Mouse (Mus musculus) left cerebral cortex, adult 9 months (tissue): ENCODE measurements around the gene Camk2n1.

Experiments
- DNase-seq, 2 experiments: peaks; one replicate each; pipeline ENCODE4 v3.0.0; 2022; ENCODE audit warnings: low spot score in 2 of 2

Gene Camk2n1

DNA sequence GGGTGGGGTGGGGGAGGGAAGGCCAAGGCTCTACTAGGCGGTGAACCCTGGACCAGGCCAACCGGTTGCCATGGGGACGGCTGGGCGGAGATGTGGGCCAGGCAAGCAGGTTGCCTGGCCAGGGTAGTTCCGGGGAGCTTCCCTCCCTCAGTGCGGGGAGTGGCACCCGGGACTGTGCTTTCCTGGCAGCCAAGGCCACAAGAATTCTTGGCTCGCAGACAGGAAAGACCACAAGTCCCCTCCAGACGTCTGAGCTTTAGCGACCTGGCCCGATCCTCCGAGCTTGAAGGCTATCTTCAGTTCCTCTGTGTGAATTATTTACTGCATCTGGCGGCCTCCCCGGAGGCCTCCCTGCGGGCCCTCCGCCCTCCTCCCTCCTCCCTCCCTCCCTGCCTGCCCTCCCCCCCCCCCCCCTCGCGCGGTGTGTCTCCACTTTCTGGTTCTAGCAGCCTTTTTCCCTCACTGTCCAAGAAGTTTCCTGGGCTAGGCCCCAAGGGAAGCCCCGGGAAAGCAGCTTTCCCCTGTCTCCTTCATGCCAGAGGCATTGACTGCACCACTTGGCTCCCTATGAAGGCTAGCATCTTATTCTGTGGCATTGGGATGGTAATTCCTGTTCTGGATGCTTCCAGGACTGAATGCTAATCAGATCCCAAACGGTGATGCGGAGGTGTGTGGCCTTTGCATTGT, 10.7 kb downstream of the Camk2n1 start:
- peak in 1 of 2 experiments; percentile 53 for DNase-seq

DNA sequence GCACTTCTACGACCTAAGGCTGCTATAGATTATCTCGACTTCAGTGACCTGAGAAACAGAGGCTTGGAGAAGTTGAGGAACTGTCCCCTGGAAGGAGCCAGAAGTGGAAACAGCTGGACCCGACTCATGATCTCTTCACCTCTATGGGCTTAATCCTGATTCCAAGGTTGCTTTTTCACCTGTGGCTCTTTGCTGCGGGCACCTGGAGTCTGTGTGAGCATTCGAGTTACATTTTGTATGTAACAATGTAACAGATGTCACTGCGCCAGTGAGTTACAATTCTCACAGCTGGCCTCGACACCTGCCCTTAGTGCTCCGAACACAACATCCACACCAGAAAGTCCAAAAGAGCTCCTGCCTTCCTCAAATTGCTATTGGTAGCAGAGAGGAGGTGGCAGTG, 11.3 kb downstream of the Camk2n1 start:
- DNase-seq = no peak

DNA sequence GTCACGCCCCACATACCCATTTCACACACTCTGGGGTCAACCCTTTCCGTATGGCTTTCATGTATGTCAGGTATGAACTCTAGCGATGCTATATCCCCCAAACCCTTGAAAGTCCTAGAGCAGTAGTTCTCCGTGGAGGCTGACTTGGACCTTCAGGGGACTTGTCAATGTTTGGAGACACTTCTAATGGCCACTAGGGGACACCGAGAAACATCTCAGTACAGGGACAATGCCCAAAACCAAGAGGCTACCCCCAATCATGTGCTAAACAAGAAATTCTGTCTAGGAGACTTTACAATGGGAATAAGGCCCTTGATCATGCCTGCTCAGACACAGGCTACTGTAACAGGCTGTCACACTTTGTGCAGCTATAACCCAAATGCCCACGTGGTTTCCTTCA, 12.6 kb downstream of the Camk2n1 start:
- DNase-seq = no peak

DNA sequence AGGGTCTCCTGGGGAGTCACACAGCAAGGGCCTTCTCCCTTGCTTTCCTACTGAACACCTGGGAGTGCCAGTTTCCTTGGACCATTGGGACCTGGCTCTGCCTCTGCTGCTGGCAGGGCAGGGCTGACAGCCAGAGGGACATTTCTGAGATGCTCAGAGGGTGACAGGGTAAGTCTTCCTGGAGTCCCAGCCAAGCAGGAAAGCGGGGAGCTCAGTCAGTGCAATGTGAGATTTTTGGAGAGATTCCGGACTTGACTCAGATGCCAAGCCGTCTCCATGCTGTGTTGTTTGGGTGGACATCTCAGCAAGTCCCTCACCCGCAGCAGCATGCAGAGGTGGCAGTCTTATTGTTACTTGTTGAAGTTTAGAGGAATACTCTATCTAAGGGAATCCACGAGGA, 13.3 kb downstream of the Camk2n1 start:
- DNase-seq = no peak

DNA sequence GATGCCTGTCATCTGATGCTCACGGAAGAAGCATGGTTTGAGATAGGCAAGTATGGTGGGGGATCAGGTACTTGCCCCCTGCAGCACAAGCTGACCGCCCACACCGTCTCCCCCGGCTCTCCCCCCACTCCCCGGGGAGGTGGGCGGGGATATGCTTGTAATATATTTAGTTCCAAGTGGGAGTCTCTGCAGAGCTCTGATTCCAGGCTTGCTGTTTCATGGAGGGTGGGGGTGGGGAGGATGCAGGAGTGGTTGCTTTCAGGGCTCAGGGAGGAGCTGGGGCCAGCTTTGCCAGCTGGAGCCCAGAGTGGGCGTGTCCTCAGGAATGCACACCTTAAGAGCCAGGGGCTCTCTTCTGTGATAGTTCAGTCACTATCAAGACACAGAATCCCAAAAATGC, 15.0 kb downstream of the Camk2n1 start:
- peak; percentile 68 to 71 for DNase-seq

DNA sequence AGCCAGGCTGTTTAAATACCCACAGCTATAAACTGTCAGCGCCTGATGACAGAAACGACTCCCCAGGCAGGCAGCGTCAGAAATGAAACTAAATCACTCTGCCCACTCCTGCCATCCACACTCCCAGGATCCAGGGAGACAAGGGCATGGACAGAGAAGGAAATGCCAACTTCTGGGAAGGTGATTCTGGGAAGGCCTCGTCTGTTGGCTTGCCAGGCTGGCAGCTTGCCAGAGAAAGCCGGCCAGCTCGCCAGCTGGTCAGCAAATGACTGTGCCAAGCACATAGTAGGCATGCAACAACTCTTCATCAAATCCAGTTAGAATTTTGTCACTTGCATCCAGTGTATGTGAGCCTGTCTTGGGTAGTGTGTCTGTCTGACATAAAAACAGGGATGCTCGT, 17.1 kb downstream of the Camk2n1 start:
- no peak for DNase-seq

DNA sequence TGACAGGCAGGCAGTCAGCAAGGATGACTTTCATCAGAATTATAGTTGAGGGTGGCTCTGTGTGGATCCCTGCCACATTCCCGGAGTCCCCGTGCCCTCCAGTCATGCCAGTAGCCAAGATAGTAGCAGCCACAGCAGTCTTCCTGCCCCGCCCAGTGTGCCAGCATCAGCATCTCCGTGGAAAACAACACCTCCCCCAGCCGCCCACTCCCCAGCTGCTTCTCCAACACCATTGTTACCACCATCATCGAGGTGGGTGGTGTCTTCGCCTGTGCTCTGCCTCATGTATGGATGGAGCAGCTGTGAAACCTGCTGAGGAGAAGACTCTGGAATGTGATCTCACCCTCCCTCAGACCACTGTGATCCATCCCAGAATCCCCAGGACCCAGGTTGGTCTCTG, 25.5 kb downstream of the Camk2n1 start:
- peak; percentile 80 to 92 for DNase-seq

DNA sequence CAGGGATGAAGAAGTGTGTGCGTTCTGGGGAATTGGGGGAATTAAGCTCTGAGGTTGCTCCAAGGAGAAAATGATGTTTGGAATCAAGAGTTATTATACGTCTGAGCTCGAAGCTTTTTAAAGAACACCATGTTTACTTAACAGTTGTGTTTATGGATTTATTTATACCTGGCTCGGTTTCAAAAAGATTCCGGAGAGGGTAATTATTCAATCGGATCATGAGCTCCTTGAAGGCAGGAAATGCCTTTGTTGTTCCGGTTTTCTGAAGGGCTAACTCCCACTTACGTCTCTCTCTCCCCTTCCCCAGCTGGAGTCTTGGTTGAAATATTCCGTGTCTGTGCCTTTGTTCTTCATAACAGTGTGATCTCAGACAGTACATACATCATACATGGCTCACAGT, 26.8 kb downstream of the Camk2n1 start:
- no peak for DNase-seq

DNA sequence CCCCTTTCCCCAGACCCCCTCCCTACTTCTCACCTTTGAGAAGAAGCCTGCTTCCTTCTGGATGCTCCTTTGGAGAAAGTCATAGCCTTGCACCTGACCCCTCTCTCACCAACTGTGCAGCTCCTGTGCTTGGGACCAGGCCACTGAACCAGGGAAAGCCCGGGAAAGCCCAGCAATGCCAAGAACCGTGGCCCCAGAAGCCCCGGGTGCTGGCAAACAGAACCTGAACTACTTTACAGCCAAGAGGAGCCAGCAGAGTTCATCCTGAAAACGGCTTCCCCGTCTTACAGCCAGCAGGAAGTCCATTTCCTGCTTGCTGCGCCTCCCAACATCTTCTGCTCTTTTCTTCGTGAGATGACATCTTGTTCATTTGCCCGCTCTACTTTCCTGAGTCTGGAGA, 28.6 kb downstream of the Camk2n1 start:
- no peak for DNase-seq

DNA sequence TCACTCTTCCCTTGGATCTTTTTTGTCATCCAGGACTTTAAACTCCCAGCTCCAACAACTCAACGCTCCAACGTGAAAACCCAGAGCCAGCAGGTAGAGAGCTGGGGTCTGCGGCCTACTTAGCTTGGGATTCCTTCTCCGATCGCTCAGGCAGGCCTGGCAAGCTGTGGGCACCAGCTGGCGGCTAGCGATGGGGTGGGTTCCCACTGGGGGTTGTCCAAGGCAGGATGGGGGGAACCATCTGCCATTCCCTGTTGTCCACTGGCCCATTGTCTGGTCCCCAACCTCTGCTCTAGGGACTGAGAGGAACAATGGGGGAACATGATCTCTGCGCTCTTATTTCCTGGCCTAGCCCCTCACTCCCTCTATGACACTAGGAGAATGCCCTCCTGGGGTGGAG, 34.1 kb downstream of the Camk2n1 start:
- DNase-seq = no peak

DNA sequence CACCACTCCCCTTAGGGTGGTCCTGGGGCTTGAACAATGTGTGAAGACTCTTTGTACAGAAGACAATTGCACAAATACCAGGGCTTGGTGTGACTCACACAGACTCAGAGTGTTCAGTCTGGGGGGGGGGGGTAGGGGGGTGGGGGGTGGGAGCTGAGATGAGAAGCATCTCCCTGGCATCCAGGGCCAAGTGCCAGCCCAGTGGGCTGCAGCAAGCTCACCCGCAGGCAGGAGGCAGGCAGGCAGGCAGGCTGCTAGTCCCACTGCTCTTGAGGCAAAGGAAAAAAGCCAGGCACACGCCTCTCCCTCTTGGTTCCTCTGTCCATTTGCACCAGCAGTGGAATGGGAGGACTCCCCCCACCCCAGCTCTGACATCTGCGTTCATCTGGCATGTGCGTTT, 37.0 kb downstream of the Camk2n1 start:
- no peak for DNase-seq

DNA sequence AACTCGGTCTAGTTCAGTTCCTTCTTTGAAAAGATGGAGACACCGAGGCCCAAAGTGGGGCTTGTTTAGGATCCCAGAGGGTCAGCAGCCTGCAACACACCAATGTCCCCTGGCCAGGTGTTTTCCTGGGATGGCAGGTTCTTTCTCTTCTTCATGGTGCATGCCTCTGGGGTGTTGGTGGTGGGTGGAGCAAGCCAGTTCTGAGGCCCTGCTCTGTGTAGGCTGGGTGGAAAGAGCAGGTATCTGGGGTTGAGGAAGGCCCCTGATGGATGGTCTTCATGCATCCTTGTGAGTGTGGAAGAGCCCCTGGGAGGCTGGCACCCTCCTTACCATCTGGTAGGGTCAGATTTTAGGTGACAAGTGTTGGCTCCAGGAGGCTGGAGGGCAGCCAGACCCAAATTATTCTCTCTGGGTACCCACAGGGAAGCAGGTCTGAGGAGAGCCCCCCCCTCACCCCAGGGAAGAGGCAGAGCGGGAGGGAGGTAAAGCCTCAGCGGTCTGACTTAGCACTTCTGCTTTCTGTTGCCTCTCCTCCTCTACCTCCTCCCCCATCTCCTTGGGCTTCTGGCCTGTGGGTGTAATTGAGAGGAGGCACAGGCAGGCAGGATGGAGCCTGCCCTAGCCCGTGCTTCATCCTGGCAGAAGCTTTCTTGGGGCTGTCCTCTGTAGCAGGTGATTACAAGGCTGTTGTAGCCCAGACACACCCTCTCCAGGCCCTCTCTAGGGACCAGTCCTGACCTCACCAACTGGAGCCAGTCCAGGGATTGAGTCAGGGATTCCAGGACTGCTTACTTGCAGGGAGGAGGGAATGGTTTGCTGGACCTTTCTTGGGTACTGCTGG, 39.3 kb downstream of the Camk2n1 start:
- DNase-seq = no peak

DNA sequence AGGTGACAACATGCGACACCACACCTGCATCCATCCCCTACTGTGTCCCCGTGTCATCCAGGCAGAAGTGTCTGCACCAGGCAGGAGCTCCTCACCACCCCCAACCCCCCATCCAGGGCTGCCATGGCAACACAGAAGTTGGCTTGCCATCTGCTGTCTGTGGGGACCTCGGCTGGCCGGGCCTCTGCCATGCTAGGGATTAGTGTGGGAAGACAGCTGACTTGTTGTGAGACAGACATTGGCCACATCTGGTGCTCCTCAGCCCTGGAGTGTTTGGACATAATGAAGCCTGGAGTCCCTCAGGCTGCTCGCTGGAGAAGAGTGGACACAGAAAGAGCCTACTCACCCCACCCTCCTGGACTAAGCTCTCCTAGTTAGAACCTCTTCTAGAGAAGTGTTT, 40.8 kb downstream of the Camk2n1 start:
- DNase-seq = no peak

DNA sequence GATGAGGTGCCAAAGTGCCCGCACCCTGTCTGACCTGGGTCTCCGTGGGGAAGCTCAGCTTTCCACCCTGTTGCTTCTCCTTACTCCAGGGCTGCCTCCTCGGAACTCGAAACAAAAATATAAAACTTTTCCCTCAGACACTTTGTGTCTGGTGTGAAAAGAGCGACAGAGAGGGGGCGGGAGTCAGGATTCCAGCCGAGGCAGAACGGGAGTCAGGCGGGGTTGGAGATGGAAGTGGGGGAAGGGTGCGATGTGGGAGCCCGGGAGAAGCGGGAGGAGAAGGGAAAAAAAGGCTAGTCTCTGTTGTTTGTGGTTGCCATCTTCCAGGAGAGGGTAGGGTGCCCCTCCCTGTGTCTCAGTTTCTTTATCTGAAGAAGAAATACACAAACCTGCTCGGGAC, 41.7 kb downstream of the Camk2n1 start:
- no peak for DNase-seq

DNA sequence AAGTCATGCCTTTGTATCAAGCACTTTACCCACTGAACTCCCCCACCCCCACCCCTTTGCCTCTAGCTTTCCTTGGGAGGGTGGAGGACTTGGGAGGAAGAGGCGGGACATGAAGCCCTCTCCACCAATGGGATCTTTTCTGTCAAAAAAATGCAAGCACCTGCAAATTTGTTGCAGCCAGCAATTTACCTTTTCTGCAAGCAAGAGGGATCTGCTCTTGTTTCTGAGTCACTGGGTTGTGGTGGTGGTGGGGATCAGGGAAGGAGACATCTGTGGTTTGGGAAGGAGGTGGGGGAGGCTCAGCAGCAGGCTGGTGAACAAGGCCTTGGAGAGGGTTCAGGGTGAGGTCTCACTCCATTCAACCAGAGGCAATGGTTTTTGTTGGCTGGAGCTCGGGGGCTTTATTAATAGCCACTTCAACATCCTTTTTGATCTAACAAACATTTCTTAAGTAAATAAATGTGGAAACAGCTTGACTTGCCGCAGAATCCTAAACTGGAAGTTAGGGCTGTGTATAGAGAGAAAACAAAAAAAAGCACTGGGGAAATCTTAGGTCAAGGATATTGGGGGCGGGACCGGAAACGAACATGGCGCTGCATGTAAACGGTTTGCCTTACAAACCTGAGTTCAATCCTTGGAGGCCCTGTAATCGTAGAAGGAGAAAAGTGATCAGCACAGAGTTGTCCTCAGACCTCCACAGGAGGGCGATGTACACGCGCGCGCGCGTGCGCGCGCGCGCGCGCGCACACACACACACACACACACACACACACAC, 42.8 kb downstream of the Camk2n1 start:
- no peak for DNase-seq

DNA sequence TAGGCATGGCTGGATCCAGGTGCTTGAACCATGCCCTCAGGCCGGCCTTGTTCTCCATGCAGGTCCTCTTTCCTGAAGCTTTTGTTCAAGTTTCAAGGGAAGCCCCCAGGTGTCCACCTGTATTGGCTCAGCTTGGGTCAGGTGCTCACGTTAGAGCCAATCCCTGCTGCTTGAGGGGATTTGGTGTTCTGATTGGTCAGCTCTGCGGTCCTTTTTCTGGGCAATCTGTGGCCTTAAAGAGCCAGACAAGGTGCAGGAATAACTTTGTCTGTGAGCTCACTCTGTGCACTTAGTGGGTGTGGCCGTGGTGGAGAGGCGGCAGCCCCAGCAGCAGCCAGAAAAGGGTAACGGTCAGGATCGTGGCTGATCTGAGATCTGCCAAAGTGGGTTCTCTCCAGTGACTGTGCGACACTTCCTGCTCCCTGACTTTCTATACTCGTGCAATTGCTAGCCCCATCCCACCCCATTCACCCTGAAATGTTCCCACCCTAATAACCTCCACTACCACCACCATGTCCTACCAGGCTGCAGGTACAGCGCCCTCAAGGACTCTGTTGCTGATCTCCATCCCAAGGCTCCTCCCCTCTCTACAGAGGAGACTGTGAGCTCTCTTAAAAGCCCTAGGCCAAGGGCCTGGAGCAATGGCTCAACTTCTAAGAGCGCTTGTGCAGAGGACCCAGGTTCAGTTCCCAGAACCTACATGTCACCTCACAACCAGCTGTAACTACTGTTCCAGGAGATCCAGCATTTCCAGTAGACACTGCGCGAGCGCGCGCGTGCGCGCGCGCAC, 45.9 kb downstream of the Camk2n1 start:
- no peak for DNase-seq

DNA sequence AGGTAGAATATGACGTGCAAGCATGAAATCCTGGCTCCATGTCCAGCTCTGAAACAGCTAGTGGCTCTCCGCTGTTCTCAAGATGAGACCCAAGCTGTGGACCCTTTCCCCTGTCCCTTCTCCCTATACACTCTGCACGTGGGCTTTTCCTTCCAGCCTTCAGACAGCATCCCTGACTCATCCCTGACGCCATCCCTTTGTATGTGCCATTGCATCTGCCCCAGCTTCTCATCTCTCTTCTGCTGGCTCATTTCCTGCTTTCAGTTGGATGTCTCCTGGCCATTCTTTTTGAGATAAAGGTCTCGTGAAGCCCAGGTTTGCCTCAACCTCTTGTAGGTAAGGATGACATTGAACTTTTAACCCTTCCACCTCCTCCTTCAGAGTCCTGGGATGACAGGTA, 46.9 kb downstream of the Camk2n1 start:
- no peak for DNase-seq

DNA sequence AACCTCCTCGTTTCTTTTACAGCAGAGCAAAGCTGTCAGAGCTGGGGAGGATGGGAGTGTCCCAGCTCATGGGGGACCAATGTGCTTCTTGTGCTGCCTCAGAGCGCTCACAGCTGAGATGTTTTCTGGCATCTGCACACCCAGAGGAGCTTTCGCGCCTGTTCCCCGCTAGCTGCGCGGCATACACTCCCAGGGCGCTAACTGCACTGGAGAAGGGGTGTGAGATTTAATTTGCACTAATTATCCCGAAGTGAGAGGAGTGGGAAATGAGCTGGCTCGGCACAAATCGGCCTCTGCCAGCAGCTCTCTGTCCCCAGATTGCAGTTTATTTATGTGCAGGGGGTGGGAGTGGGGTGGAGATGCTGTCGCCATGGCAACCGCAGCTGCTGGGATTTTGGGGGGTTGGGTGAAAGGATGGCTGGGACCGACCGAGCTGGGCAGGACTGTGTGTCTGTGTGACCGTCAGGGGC, 50.6 kb downstream of the Camk2n1 start:
- peak; percentile 89 for DNase-seq

DNA sequence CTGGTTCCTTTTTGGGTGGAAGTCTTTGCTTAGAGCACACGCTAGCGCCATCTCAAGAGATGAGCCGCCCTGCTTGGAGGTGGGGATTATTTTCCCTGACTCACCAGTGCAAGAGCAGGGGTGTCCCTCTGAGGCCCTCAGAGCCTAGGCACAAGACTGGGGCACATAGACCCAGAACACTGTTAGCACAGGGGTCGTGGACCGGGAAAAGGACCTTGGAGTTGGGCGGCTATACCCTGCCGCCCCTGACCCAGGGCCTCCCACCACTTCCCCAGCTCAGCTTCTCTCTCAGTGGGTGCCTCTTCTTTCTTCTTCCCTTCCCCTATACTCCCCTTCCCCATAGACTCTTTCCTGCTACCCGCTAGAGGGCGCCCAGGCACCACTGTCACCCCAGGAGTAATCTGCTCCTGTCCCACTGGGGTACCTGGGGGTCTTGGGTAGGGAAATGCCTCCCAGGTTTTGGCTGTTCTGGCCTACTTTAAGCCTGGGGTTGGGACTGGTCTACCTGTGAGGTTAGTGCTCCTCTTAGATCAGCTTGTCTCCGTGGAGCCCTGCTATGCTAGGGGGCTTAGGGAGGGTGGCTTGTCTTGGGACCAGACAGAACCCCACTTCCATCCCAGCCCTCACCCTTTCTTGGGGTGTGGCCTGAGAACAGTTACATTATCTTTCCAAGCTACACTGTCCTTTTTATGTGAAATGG, 51.2 kb downstream of the Camk2n1 start:
- DNase-seq = no peak

DNA sequence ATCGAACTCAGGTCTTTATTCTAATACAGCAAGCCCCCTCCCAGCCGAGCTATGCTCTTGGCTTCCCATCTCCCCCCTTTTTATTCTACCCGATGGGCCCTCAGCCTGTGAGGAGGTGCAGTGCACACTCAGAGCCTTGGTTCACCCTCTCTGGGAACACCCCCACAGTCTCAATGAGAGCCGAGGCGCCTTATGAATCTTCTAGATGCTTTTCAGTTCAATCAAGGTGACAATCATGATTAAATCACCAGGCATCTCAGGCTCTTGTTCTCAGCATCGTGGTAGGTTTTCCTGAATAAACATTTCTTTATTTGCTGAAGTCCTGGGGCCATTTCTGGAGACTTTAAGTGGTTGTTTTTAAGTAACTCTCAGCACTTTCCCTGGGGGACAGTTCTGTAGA, 53.8 kb downstream of the Camk2n1 start:
- DNase-seq = no peak
